Mouse (Mus musculus) lung, embryonic 14.5 days (tissue): ENCODE measurements around the gene Ncoa3. TPM values are rescaled to one million over a fixed set of nuclear protein-coding genes. Genes with fewer than 3 reads are reported as not detected.

Source experiments
- ATAC-seq: fragments of 200-750 bp; cut with Nextera tagmentation; 2 replicates; pipeline ENCODE4 v1.8.0; 2017; ENCODE audit warnings: mild to moderate bottlenecking, moderate TSS enrichment, moderate library complexity; ENCODE audit not compliant: insufficient read depth
- DNase-seq: peaks from one replicate; pipeline ENCODE4 v3.0.0-alpha.2; 2015
- H3K27ac ChIP-seq: fragments of 300-500 bp; sonication (generic); 2 replicates; pipeline ENCODE4 v1.5.1; 2014; ENCODE audit warnings: low read depth, mild to moderate bottlenecking, moderate library complexity
- H3K27me3 ChIP-seq: fragments of 300-500 bp; sonication (generic); 2 replicates; pipeline ENCODE4 v1.6.1; 2014; ENCODE audit warnings: low read length, control low read depth; ENCODE audit not compliant: insufficient read depth
- H3K36me3 ChIP-seq: fragments of 300-500 bp; sonication (generic); 2 replicates; pipeline ENCODE4 v1.6.1; 2014; ENCODE audit warnings: control low read depth; ENCODE audit not compliant: insufficient read depth
- H3K4me1 ChIP-seq: fragments of 300-500 bp; sonication (generic); 2 replicates; pipeline ENCODE4 v1.6.1; 2014; ENCODE audit warnings: antibody characterized with exemption, control low read depth; ENCODE audit not compliant: insufficient read depth
- H3K4me2 ChIP-seq: fragments of 300-500 bp; sonication (generic); 2 replicates; pipeline ENCODE4 v1.6.1; 2014; ENCODE audit warnings: mild to moderate bottlenecking
- H3K4me3 ChIP-seq: fragments of 300-500 bp; sonication (generic); 2 replicates; pipeline ENCODE4 v1.5.1; 2014; ENCODE audit warnings: low read depth, low read length
- H3K9ac ChIP-seq: fragments of 300-500 bp; sonication (generic); 2 replicates; pipeline ENCODE4 v1.6.1; 2014
- H3K9me3 ChIP-seq: fragments of 300-500 bp; sonication (generic); 2 replicates; pipeline ENCODE4 v1.6.1; 2016; ENCODE audit warnings: low read depth, low read length, control low read depth
- CTCF ChIP-seq: IDR thresholded peaks from 2 replicates; pipeline ENCODE4 v1.5.1; 2016; ENCODE audit warnings: antibody characterized with exemption, low read depth
- WGBS: fragments of 180-500 bp; shearing (Covaris S2); extraction: QIAGEN DNeasy Blood & Tissue Kit; methylation state at CpG from one replicate; pipeline ENCODE4 v1.1.7; 2014; 5-methylcytosine and 5-hydroxymethylcytosine counted together
- polyA plus RNA-seq: library from polyadenylated mRNA; unstranded; fragments of >200 nt; fragmentation: Nextera tagmentation; extraction: Ambion mirVana; gene quantifications from 2 replicates; pipeline ENCODE4 v1.2.1, GENCODE M21; 2014

The Ncoa3 gene
- polyA plus RNA-seq, 1 experiment from 2014 or later = 17.4 TPM

GRCm38 (mm10) chr2:166121681-166122355 lies 129.4 kb downstream of the Ncoa3 start:
- Histone ChIP-seq H3K9me3 (no peaks in the 10 kb centered on the region), H3K4me2 (no peak overlapping the region), H3K36me3 (0 out of 2 replicates have a peak, but pooled peaks cover 2% of the 10 kb centered on the region), H3K9ac (no peak overlapping the region), H3K4me1 (no peaks in the 10 kb centered on the region), H3K27ac (no peak overlapping the region), H3K4me3 (no peak overlapping the region), H3K27me3 (no peaks in the 10 kb centered on the region)
- WGBS = 70% methylated on average over 14 of the region's 14 CpGs
- TF ChIP-seq CTCF = no peak
- DNase-seq (no peak), ATAC-seq (no peak)

GRCm38 (mm10) chr2:166122781-166123180 lies 130.3 kb downstream of the Ncoa3 start:
- Histone ChIP-seq H3K4me1 (no peaks in the 10 kb centered on the region), H3K36me3 (0 out of 2 replicates have a peak, but pooled peaks cover 2% of the 10 kb centered on the region)
- 57% methylated on average over 6 of the region's 6 CpGs for WGBS

More at GRCm38 (mm10) chr2:166122781-166123180, 130.3 kb downstream of the Ncoa3 start:
- no peak overlapping the region for H3K4me2 ChIP-seq
- no peak overlapping the region for H3K4me3 ChIP-seq
- no peak for TF ChIP-seq CTCF
- no peak for DNase-seq
- H3K9ac ChIP-seq = no peak overlapping the region
- H3K9me3 ChIP-seq = no peaks in the 10 kb centered on the region
- no peak overlapping the region for H3K27ac ChIP-seq
- H3K27me3 ChIP-seq = no peaks in the 10 kb centered on the region
- no peak for ATAC-seq

Other genes with a start within 250 kb of the Ncoa3 start
- 40.5 and 46.0 TPM in 2 replicates for gene Zmynd8, start 93.6 kb upstream of the Ncoa3 start, polyA plus RNA-seq
- gene Sulf2, start 163.0 kb downstream of the Ncoa3 start, polyA plus RNA-seq = 51.1 and 57.6 TPM in 2 replicates